Mouse (Mus musculus): ENCODE measurements at regions not wholly inside any gene's neighbourhood (a gene's known extent, or its start where the extent isn't known, plus 50 kb on each side); places are given as distances from the start of the nearest gene placed in this dataset.

- TF ChIP-seq CTCF (IDR thresholded peaks at IDR 0.05; ENCODE audit: extremely low read depth, insufficient read depth, low read length) (no peak), POLR2A (IDR thresholded peaks at IDR 0.05; ENCODE audit: extremely low read depth, insufficient read depth, low read length) (no peak)
Measured at GRCm38 (mm10) chr3:47051563-47051962, 603.5 kb upstream of the Pabpc4l start.

Measured in cortical plate, adult 2 months (tissue).